Mouse (Mus musculus) limb, embryonic 12.5 days (tissue): ENCODE results near the gene Gm20708. TPM values are rescaled to one million over a fixed set of nuclear protein-coding genes. Genes with fewer than 3 reads are reported as not detected.
"Not testable (repeated sequence)": the region's sequence is repeated elsewhere in the genome, so short reads cannot be mapped to it uniquely, and the experiment has no call there.

Experiments used
- ATAC-seq: fragments of 200-750 bp; cut with Nextera tagmentation; 2 replicates; pipeline ENCODE4 v1.8.0; 2017; ENCODE audit warnings: low read depth, moderate TSS enrichment; ENCODE audit not compliant: insufficient number of reproducible peaks, insufficient read depth, low FRiP score, low TSS enrichment
- H3K27ac ChIP-seq: fragments of 300-500 bp; sonication (generic); 2 replicates; pipeline ENCODE4 v1.5.1; 2016; ENCODE audit warnings: mild to moderate bottlenecking, moderate library complexity
- H3K27me3 ChIP-seq: fragments of 300-500 bp; sonication (generic); 2 replicates; pipeline ENCODE4 v1.6.1; 2016; ENCODE audit warnings: mild to moderate bottlenecking, moderate library complexity
- H3K36me3 ChIP-seq: fragments of 300-500 bp; sonication (generic); 2 replicates; pipeline ENCODE4 v1.6.1; 2016; ENCODE audit warnings: mild to moderate bottlenecking, moderate library complexity
- H3K4me1 ChIP-seq: fragments of 300-500 bp; sonication (generic); replicated peaks from 2 replicates; pipeline ENCODE4 v1.6.1; 2016
- H3K4me2 ChIP-seq: fragments of 300-500 bp; sonication (generic); 2 replicates; pipeline ENCODE4 v1.6.1; 2016; ENCODE audit warnings: mild to moderate bottlenecking, moderate library complexity
- H3K4me3 ChIP-seq: fragments of 300-500 bp; sonication (generic); replicated peaks from 2 replicates; pipeline ENCODE4 v1.5.1; 2016; ENCODE audit warnings: mild to moderate bottlenecking
- H3K9ac ChIP-seq: fragments of 300-500 bp; sonication (generic); replicated peaks from 2 replicates; pipeline ENCODE4 v1.6.1; 2016; ENCODE audit warnings: mild to moderate bottlenecking, moderate library complexity
- H3K9me3 ChIP-seq: fragments of 300-500 bp; sonication (generic); 2 replicates; pipeline ENCODE4 v1.6.1; 2016; ENCODE audit warnings: mild to moderate bottlenecking, moderate library complexity
- WGBS: fragments of 180-500 bp; shearing (Covaris S2); methylation state at CpG from one replicate; pipeline ENCODE4 v1.1.7; 2016; 5-methylcytosine and 5-hydroxymethylcytosine counted together
- polyA plus RNA-seq: library from polyadenylated mRNA; unstranded; fragments of >200 nt; fragmentation: Nextera tagmentation; extraction: Ambion mirVana; gene quantifications from 2 replicates; pipeline ENCODE4 v1.2.1, GENCODE M21; 2016

Gene Gm20708
- polyA plus RNA-seq, 1 experiment from 2014 or later: 0.58 TPM

GRCm38 (mm10) chr11:117781199-117781821 is 28.2 kb upstream of the Gm20708 start:
- H3K9ac ChIP-seq: no peak overlapping the region
- peaks cover 32% of the 10 kb centered on the region for H3K27me3 ChIP-seq
- H3K36me3 ChIP-seq: peaks cover 18% of the 10 kb centered on the region
- H3K4me2 ChIP-seq: peak overlapping the region; percentile 98
- 23% methylated on average over 18 of the region's 18 CpGs for WGBS
- no peaks in the 10 kb centered on the region for H3K9me3 ChIP-seq
- peak overlapping the region; percentile 54 for H3K4me3 ChIP-seq
- H3K4me1 ChIP-seq: peaks cover 52% of the 10 kb centered on the region
- H3K27ac ChIP-seq: peak overlapping the region; percentile 60
- ATAC-seq: no peak

DNA sequence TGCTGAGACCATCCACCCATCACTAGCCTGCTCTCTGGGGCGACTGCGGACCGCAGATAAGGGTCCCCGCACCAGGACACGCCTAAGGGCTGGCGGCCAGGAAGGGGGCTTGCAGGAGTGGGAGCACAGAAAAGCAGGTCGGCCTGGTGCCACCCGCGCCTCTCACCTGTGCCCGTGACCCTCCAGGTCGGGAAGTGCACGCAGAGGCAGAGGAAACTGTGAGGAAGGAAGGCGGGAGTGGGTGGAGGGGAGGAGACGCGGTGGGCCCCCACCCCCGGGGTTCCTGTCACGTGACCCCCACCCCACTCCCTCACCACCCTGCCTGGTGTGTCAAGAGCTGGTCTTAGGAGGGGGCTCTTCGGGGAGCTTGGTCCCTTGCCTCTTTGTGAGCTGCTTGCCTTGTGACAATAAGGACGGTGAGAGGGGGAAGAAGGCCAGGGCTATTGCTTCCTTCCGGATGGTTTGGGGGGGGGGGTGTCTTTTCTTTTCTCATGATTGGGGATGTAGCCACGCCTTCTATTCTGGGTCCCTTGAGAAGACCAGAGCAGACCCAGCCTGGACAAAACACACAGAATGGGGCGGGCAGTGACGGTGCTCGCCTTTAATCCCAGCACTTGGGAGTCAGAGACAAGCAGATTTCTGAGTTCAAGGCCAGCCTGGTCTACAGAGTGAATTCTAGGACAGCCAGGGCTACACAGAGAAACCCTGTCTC is 27.3 kb upstream of the Gm20708 start, which contains the start of the genes Tmc8 and Tmc6:
TSS of gene Tmc8 (plus strand) at position 84 of the 712 bp plus-strand sequence.
TSS of gene Tmc6 (minus strand) at position 206 of the 712 bp plus-strand sequence.
- Histone ChIP-seq H3K9me3 (no peaks in the 10 kb centered on the region), H3K4me1 (peaks cover 52% of the 10 kb centered on the region), H3K9ac (peak within 1 kb of the TSS; percentile 37; the same call in 1 of the 2 replicates), H3K4me3 (peak within 1 kb of the TSS; percentile 54), H3K27me3 (peaks cover 32% of the 10 kb centered on the region), H3K27ac (peak within 1 kb of the TSS; percentile 60), H3K4me2 (peak within 1 kb of the TSS; percentile 98), H3K36me3 (peaks cover 11% of the 10 kb centered on the region)
- 50% methylated on average over 24 of the region's 24 CpGs for WGBS
- no peak for ATAC-seq

DNA sequence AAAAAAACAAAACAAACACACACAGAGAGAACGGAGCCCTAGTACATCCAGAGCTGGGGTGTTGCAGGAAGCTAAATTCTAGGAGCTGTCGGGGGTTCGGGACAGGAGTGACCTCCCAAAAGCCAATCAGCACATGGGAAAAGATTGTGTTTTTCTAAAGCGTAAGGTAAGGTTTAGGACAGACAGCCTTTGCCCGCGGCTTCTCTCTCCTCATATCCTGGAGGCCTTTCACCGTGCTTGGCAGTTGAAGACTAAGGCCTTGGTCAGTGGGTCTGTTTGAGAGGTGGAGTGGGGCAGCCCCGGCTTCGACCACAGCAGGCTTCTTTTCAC is 26.8 kb upstream of the Gm20708 start:
- Histone ChIP-seq H3K36me3 (peaks cover 6% of the 10 kb centered on the region), H3K4me3 (peak overlapping the region; percentile 35), H3K9ac (peak overlapping the region; percentile 37; the same call in 1 of the 2 replicates), H3K4me1 (peaks cover 52% of the 10 kb centered on the region), H3K4me2 (peak overlapping the region; percentile 64), H3K27me3 (peaks cover 32% of the 10 kb centered on the region), H3K9me3 (no peaks in the 10 kb centered on the region), H3K27ac (no peak overlapping the region)
- no peak for ATAC-seq
- 50% methylated on average over 9 of the region's 9 CpGs for WGBS

GRCm38 (mm10) chr11:117783089-117783488 is 26.4 kb upstream of the Gm20708 start:
- Histone ChIP-seq H3K4me2 (peak overlapping the region; percentile 64), H3K9ac (peak overlapping the region; percentile 37; the same call in 1 of the 2 replicates), H3K4me1 (peaks cover 51% of the 10 kb centered on the region), H3K4me3 (peak overlapping the region; percentile 35), H3K27ac (no peak overlapping the region), H3K9me3 (no peaks in the 10 kb centered on the region), H3K27me3 (peaks cover 32% of the 10 kb centered on the region), H3K36me3 (peaks cover 2% of the 10 kb centered on the region; the same call in 1 of the 2 replicates)
- ATAC-seq: no peak
- WGBS: 6% methylated on average over 31 of the region's 31 CpGs

GRCm38 (mm10) chr11:117783683-117784309 is 25.7 kb upstream of the Gm20708 start:
- peaks cover 44% of the 10 kb centered on the region for H3K4me1 ChIP-seq
- peak overlapping the region; percentile 35 for H3K4me3 ChIP-seq
- H3K4me2 ChIP-seq: peak overlapping the region; percentile 64
- peak overlapping the region; percentile 37; the same call in 1 of the 2 replicates for H3K9ac ChIP-seq
- no peak overlapping the region for H3K27ac ChIP-seq
- H3K27me3 ChIP-seq: peaks cover 32% of the 10 kb centered on the region
- no peak for ATAC-seq
- H3K9me3 ChIP-seq: no peaks in the 10 kb centered on the region
- H3K36me3 ChIP-seq: no peaks in the 10 kb centered on the region
- WGBS: 42% methylated on average over 10 of the region's 10 CpGs

GRCm38 (mm10) chr11:117786294-117786693 is 23.2 kb upstream of the Gm20708 start:
- no peaks in the 10 kb centered on the region for H3K9me3 ChIP-seq
- H3K36me3 ChIP-seq: no peaks in the 10 kb centered on the region
- H3K4me2 ChIP-seq: no peak overlapping the region
- H3K27me3 ChIP-seq: peaks cover 37% of the 10 kb centered on the region
- H3K27ac ChIP-seq: no peak overlapping the region
- peaks cover 34% of the 10 kb centered on the region for H3K4me1 ChIP-seq
- H3K9ac ChIP-seq: no peak overlapping the region
- no peak overlapping the region for H3K4me3 ChIP-seq
- no peak for ATAC-seq
- WGBS: 6% methylated on average over 10 of the region's 10 CpGs

GRCm38 (mm10) chr11:117788481-117788880 is 21.0 kb upstream of the Gm20708 start:
- H3K9ac ChIP-seq, ATAC-seq, H3K4me2 ChIP-seq, H3K4me3 ChIP-seq, H3K27ac ChIP-seq, H3K9me3 ChIP-seq, H3K36me3 ChIP-seq: not testable (repeated sequence)
- Histone ChIP-seq H3K4me1 (peaks cover 25% of the 10 kb centered on the region), H3K27me3 (peaks cover 21% of the 10 kb centered on the region)
- WGBS: 89% methylated on average over 7 of the region's 7 CpGs

DNA sequence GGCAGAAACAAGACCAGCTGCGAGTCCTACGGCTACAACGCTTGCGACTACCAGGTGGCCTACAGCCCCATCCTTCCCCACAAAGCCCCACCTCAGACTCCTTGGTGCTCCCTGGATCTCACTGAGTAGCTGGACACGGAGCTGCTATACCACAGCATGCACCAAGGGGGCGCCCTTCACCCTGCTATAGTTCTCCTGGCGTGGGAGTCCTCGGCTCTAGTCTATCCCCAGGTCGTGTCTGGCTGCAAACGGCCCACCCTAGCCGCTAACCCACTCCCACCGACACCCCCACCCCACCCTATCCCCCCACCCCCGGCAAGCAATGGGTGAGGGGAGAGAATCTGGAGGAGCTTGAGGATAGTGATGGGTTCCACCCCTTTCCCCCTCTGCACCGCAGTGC is 19.2 kb upstream of the Gm20708 start:
- no peaks in the 10 kb centered on the region for H3K36me3 ChIP-seq
- H3K4me3 ChIP-seq: no peak overlapping the region; the same call in 1 of the 2 replicates
- no peaks in the 10 kb centered on the region for H3K9me3 ChIP-seq
- peaks cover 26% of the 10 kb centered on the region for H3K4me1 ChIP-seq
- peak overlapping the region; percentile 40 for H3K4me2 ChIP-seq
- 6% methylated on average over 14 of the region's 14 CpGs for WGBS
- no peak for ATAC-seq
- H3K27ac ChIP-seq: no peak overlapping the region
- peaks cover 10% of the 10 kb centered on the region for H3K27me3 ChIP-seq
- no peak overlapping the region for H3K9ac ChIP-seq

- H3K27ac ChIP-seq: 0 out of 2 replicates have a peak overlapping the region, but pooled peaks have one; percentile 5
- 25% methylated on average over 23 of the region's 23 CpGs for WGBS
- H3K27me3 ChIP-seq: peaks cover 10% of the 10 kb centered on the region
- H3K36me3 ChIP-seq: no peaks in the 10 kb centered on the region
- no peak for ATAC-seq
- H3K9ac ChIP-seq: no peak overlapping the region
- peak overlapping the region; percentile 40 for H3K4me2 ChIP-seq
- no peak overlapping the region; the same call in 1 of the 2 replicates for H3K4me3 ChIP-seq
- H3K4me1 ChIP-seq: peaks cover 26% of the 10 kb centered on the region
- H3K9me3 ChIP-seq: no peaks in the 10 kb centered on the region
These were observed 18.6 kb upstream of the Gm20708 start for GRCm38 (mm10) chr11:117790703-117791440.

GRCm38 (mm10) chr11:117791441-117791761 is 18.1 kb upstream of the Gm20708 start:
- 88% methylated on average over 9 of the region's 9 CpGs for WGBS
- ATAC-seq: no peak
- no peaks in the 10 kb centered on the region for H3K9me3 ChIP-seq
- no peak overlapping the region for H3K4me3 ChIP-seq
- 0 out of 2 replicates have a peak overlapping the region, but pooled peaks have one; percentile 5 for H3K27ac ChIP-seq
- peaks cover 10% of the 10 kb centered on the region for H3K27me3 ChIP-seq
- H3K36me3 ChIP-seq: no peaks in the 10 kb centered on the region
- H3K4me2 ChIP-seq: 0 out of 2 replicates have a peak overlapping the region, but pooled peaks have one; percentile 40
- H3K9ac ChIP-seq: no peak overlapping the region
- peaks cover 26% of the 10 kb centered on the region for H3K4me1 ChIP-seq
